Mouse (Mus musculus): ENCODE results near the gene Ndst2. TPM values are rescaled to one million over a fixed set of nuclear protein-coding genes. Genes with fewer than 3 reads are reported as not detected.

The Ndst2 gene
- polyA plus RNA-seq, 1 experiment from 2014 or later, result 24.3 TPM

DNA sequence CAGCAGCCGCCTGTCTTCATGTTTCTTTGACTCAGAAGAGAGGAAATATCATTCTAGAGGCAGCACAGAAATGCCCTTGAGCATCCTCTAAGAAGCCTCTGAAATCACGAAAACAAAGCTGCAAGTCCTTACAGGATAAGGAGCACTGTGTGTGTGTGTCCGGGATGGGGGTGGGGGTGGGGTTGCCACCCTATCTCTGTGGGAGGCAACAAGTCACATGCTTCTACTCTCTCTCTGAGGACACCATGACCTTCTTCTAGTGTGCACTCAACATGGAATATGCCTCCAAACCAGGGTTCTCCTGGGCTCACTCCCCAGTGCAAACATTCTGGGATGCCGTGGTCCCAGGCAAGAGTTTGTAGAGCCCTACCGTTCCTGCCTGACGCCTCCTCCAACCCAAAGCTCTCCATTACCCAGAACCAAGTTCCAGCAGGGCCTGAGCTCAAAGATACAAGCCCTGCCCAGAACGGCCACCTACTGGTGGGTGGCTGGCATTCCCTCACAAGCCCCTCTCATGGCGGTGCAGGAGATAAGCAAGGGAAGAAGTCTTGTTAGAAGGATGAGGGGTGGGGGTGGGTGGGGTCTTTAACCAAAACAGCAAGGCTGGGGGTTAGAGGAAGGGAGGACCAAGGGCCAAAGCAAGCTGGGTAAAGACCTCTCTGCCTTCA lies 24.5 kb upstream of the Ndst2 start:
- peaks cover 99% of the 10 kb centered on the region for H3K36me3 ChIP-seq (replicated peaks)
- H3K9me3 ChIP-seq, result no peaks in the 10 kb centered on the region
- no peak overlapping the region for H3K4me3 ChIP-seq
- 81% methylated on average over 8 of the region's 8 CpGs for WGBS
- no peak overlapping the region for H3K27ac ChIP-seq
- DNase-seq (ENCODE audit: extremely low spot score, low spot score), result no peak
- no peaks in the 10 kb centered on the region for H3K27me3 ChIP-seq (ENCODE audit: poor library complexity, severe bottlenecking)
- no peaks in the 10 kb centered on the region for H3K4me1 ChIP-seq

DNA sequence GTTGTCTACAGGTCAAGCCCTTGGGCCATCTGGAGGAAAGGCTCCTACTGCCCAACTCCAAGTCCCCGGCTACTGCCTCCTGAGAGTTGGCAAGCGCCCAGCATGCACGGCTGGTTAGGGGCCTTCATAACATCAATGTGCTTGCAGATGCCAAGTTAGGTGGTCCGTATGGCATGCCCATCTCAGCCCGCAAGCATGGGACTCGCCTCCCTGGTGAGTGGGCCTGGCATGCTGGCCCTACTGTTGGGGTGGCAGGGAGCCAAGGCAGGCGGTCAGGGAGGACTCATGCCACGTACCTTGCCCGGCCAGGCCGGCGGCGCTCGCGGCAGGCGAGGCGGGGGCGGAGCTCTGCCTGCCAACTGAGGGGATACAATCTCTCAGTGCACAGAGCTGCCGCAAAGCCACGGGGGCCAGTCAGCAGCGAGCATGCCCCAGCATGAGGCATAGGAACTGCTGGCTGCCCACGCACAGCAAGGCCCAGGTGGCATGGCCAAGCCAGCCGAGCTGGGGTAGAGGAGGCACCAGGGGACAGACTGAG lies 23.1 kb upstream of the Ndst2 start:
- no peak overlapping the region for H3K27ac ChIP-seq
- H3K36me3 ChIP-seq (replicated peaks), result peaks cover 95% of the 10 kb centered on the region
- 96% methylated on average over 22 of the region's 22 CpGs for WGBS
- no peak overlapping the region for H3K4me3 ChIP-seq
- H3K4me1 ChIP-seq, result no peaks in the 10 kb centered on the region
- no peaks in the 10 kb centered on the region for H3K9me3 ChIP-seq
- no peak for DNase-seq (ENCODE audit: extremely low spot score, low spot score)
- no peaks in the 10 kb centered on the region for H3K27me3 ChIP-seq (ENCODE audit: poor library complexity, severe bottlenecking)

DNA sequence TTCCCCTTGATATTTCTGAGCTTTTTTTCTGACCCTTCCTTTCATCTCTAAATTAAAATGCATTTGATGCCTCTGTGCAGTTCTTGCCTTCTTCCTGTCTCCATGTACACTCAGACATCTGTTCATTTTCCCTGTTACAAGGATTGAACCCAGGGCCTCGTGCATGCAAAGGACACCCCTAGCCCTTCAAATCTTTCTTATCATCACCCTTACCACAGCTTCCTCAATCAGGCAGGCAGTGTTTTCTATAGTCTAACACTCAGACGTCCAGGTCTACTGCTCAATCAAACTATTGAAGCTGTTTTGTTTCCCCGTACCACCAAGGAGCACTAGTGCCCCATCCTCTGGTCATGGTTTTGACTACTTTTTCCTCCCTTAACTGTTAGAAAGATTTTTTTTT lies 19.4 kb upstream of the Ndst2 start:
- no peaks in the 10 kb centered on the region for H3K27me3 ChIP-seq (ENCODE audit: poor library complexity, severe bottlenecking)
- H3K4me3 ChIP-seq, result no peak overlapping the region
- WGBS, result 90% methylated on average over 3 of the region's 3 CpGs
- H3K4me1 ChIP-seq, result no peaks in the 10 kb centered on the region
- no peak overlapping the region for H3K27ac ChIP-seq
- H3K9me3 ChIP-seq, result no peaks in the 10 kb centered on the region
- no peak for DNase-seq (ENCODE audit: extremely low spot score, low spot score)
- peaks cover 60% of the 10 kb centered on the region for H3K36me3 ChIP-seq (replicated peaks)

DNA sequence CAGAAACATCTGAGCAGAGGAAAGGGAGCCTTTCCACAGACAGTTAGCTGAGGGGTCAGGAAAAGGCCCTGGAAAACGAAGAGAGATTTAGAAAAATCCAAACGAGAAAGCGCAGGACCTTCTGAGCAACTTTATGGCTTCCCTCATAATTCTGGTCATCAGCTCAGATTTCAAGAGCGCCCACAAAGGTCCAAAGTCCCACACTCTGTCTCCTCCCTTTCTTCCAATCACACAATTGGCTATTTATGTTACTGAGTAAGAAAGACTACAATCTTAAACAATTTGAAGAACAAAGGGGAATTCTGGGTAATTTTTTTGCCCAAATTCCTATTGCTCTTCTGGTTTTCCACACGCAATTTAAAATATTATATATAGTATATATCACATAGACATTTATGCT lies 16.1 kb upstream of the Ndst2 start:
- H3K27me3 ChIP-seq (ENCODE audit: poor library complexity, severe bottlenecking), result no peaks in the 10 kb centered on the region
- H3K27ac ChIP-seq, result no peak overlapping the region
- H3K36me3 ChIP-seq (replicated peaks), result peaks cover 49% of the 10 kb centered on the region
- no peaks in the 10 kb centered on the region for H3K9me3 ChIP-seq
- H3K4me3 ChIP-seq, result no peak overlapping the region
- 94% methylated on average over 5 of the region's 5 CpGs for whole genome bisulfite sequencing
- DNase-seq (ENCODE audit: extremely low spot score, low spot score), result no peak
- H3K4me1 ChIP-seq, result no peaks in the 10 kb centered on the region

DNA sequence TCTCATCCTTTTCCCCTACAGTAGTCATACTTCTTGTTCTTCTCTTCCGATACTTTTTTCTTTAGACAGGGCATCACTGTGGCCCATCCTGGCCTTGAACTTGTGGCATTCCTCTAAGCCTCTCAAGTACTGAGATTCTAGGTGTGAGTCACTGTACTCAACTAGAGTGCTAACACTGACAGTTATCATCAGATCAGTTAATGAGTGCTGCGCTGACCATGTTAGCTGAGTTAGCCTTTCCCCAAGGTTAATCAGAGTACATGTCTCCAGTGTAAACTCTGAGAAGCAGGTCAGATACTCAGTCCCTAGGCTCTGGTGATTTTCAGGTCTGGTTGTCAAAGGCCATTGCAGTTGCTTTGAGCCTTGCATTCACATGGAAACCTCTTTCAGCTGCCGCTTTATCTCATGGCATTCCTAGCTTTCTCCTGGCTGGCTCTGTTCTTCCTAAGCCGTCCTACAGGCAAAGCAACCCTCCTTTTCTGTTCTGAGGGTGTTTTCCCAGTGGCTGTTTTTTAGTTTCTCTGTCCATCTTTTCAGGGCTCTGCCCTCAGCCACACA lies 15.2 kb upstream of the Ndst2 start:
- DNase-seq (ENCODE audit: extremely low spot score, low spot score), result no peak
- 90% methylated on average over 4 of the region's 4 CpGs for WGBS
- Histone ChIP-seq H3K36me3 (replicated peaks) (peaks cover 49% of the 10 kb centered on the region), H3K4me1 (no peaks in the 10 kb centered on the region), H3K27me3 (ENCODE audit: poor library complexity, severe bottlenecking) (no peaks in the 10 kb centered on the region), H3K9me3 (no peaks in the 10 kb centered on the region), H3K27ac (no peak overlapping the region), H3K4me3 (no peak overlapping the region)

DNA sequence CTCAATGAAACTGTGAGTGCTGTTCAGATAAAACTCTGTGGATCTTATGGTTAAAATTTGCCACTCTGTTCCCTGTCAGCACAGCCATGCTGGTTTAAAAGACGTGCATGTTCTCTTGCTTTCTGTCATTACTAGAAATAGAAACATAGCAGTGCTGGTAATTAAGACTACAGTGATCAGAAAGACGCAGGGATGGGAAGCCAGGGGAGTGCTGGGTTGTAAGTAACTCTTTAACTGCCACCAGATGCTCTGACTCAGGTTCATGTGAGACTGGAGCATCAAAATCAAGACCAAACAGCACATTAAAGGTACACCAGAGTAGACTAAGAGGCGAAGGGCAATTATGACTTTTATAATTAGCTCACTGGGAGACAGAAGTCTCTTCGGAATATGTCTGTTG lies 14.0 kb upstream of the Ndst2 start:
- no peak for DNase-seq (ENCODE audit: extremely low spot score, low spot score)
- H3K9me3 ChIP-seq, result no peaks in the 10 kb centered on the region
- 78% methylated on average over 4 of the region's 4 CpGs for WGBS
- H3K27me3 ChIP-seq (ENCODE audit: poor library complexity, severe bottlenecking), result no peaks in the 10 kb centered on the region
- H3K36me3 ChIP-seq (replicated peaks), result peaks cover 49% of the 10 kb centered on the region
- no peak overlapping the region for H3K4me3 ChIP-seq
- no peaks in the 10 kb centered on the region for H3K4me1 ChIP-seq
- no peak overlapping the region for H3K27ac ChIP-seq

DNA sequence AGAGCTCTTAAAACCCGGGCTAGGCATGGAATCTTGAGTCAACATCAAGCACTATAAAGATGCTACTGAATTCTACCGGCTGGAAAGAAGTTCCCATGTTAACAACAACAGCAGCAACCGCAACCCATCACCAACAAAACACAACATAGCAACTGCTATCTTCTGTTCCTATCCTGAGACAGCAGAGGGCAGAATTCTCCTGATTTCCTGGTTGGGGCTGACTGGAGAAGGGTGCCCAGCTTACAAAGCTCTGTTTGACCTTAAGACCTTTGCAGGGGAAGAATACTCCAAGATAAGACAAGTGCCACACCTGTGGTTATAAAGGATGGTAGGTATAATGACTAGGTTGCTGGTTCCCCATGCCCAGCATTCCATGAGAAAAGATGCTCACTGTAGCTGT lies 12.6 kb upstream of the Ndst2 start:
- Histone ChIP-seq H3K36me3 (replicated peaks) (peaks cover 53% of the 10 kb centered on the region), H3K4me3 (no peak overlapping the region), H3K27me3 (ENCODE audit: poor library complexity, severe bottlenecking) (no peaks in the 10 kb centered on the region), H3K4me1 (no peaks in the 10 kb centered on the region), H3K9me3 (no peaks in the 10 kb centered on the region), H3K27ac (no peak overlapping the region)
- 87% methylated on average over 3 of the region's 3 CpGs for WGBS
- no peak for DNase-seq (ENCODE audit: extremely low spot score, low spot score)

DNA sequence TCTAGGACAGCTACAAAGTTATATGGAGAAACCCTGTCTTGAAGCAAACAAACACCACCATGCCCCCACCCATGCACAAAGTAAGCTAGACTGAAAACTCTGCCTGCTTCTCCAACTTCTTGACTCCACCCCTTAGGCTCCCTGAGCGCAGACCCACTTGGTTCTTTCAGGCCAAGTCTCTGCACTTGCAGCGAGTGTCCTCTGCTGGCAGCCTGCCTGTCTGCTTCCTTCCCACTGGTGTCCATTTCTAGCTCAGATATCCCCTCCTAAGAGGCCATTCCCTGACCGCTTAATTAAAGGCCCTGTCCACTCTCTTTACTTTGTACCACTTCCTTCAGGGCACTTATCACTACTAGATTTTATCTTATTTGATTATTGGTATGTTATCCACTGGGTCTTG lies 9.3 kb upstream of the Ndst2 start:
- 92% methylated on average over 3 of the region's 3 CpGs for WGBS
- DNase-seq (ENCODE audit: extremely low spot score, low spot score), result no peak
- peaks cover 87% of the 10 kb centered on the region for H3K36me3 ChIP-seq (replicated peaks)
- H3K9me3 ChIP-seq, result no peaks in the 10 kb centered on the region
- H3K27me3 ChIP-seq (ENCODE audit: poor library complexity, severe bottlenecking), result no peaks in the 10 kb centered on the region
- no peak overlapping the region for H3K27ac ChIP-seq
- H3K4me3 ChIP-seq, result no peak overlapping the region
- H3K4me1 ChIP-seq, result peaks cover 11% of the 10 kb centered on the region

DNA sequence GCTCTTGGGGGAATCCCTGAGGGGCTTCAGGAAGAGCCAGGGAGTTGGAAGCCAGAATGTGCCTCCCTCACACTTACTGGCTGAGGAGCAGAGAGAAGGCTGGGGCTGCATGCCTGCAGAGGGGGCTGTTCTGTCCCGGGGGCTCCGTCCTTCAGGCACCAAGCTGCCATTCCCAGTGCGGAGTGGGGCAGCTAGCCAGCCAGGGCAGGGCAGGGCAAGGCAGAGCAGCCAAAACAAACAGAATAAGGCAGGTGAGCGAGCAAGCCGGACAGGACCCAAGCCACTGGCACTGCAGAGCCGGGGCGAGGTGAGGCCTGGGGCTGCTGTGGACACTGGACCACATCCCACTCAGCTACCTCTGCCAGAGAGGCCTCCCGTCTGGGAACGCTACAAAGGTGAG lies 6.9 kb upstream of the Ndst2 start:
- peaks cover 14% of the 10 kb centered on the region for H3K4me1 ChIP-seq
- H3K36me3 ChIP-seq (replicated peaks), result peaks cover 93% of the 10 kb centered on the region
- 94% methylated on average over 9 of the region's 9 CpGs for WGBS
- H3K4me3 ChIP-seq, result no peak overlapping the region
- 0 out of 2 replicates have a peak overlapping the region, but pooled peaks have one; percentile 2 for H3K27ac ChIP-seq
- no peaks in the 10 kb centered on the region for H3K27me3 ChIP-seq (ENCODE audit: poor library complexity, severe bottlenecking)
- H3K9me3 ChIP-seq, result no peaks in the 10 kb centered on the region
- DNase-seq (ENCODE audit: extremely low spot score, low spot score), result no peak

DNA sequence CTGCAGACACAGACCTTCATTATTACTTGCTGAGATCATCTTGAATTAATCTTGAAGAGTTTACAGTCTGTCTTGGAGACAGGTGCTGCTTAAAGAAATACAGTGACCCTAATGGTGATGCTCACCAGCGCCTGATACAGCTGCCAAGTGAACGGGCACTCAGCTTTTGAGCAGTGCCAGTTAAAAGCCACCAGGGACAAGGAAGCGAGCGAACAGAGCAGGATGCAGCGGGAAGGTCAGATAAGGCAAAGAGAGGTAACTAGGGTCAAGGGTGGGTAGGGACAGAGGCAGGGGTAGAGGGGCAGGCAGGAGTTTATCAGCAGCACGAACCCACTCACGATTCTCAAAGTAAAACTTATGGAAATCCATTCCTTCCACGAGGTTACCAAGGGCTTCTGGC lies 4.1 kb upstream of the Ndst2 start:
- H3K4me3 ChIP-seq, result no peak overlapping the region
- DNase-seq (ENCODE audit: extremely low spot score, low spot score), result no peak
- H3K9me3 ChIP-seq, result no peaks in the 10 kb centered on the region
- H3K27ac ChIP-seq, result no peak overlapping the region
- peaks cover 33% of the 10 kb centered on the region for H3K4me1 ChIP-seq
- peaks cover 78% of the 10 kb centered on the region for H3K36me3 ChIP-seq (replicated peaks)
- no peaks in the 10 kb centered on the region for H3K27me3 ChIP-seq (ENCODE audit: poor library complexity, severe bottlenecking)
- WGBS, result 91% methylated on average over 8 of the region's 8 CpGs

DNA sequence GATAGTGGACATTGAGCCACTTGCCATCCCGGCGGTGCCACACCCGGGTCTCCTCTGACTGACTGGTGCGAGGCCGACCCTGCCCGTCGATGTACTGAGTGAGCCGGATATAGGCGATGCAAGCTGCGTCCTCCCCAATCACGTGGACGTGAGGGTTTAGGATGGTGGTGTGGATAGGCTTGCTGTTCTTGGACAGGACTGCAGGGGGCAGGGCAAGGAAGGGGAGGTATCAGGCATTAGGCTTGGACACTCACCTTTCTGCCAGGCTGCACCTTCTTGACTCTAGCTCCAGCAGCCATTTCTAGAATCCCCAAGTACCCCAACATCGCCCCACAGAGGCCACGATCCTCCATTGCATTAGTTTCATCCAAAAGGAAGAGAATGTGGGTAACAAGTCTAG lies 2.9 kb upstream of the Ndst2 start:
- Histone ChIP-seq H3K27me3 (ENCODE audit: poor library complexity, severe bottlenecking) (no peaks in the 10 kb centered on the region), H3K27ac (no peak overlapping the region), H3K9me3 (no peaks in the 10 kb centered on the region), H3K4me3 (no peak overlapping the region), H3K36me3 (replicated peaks) (peaks cover 76% of the 10 kb centered on the region), H3K4me1 (peaks cover 39% of the 10 kb centered on the region)
- WGBS, result 47% methylated on average over 14 of the region's 14 CpGs
- peak; percentile 35 for DNase-seq (ENCODE audit: extremely low spot score, low spot score)

DNA sequence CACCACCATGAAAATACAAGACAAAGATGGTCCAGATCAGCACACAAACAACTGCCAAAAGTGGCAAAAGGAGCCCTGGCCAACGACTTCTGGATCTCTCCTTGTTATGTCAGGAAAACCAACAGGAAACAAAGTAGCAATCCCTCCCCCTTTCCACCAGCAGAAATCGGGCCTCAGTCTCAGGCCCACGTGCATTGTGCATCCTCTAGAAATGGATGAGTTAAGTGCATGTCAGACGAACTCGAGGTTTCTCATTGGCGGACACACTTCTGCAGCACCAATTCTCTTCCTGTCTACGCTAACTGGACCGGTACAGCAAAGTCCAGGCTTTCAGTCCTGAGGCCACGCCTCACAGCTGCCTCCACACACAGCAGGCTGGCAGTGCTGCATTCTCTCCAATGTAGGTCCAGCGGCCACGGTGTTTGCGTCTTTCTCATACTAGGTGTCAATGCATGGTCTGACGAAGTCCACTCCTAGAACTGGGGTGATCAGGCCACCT lies 1.6 kb upstream of the Ndst2 start:
- Histone ChIP-seq H3K36me3 (replicated peaks) (peaks cover 75% of the 10 kb centered on the region), H3K4me3 (no peak overlapping the region), H3K27me3 (ENCODE audit: poor library complexity, severe bottlenecking) (no peaks in the 10 kb centered on the region), H3K4me1 (peaks cover 39% of the 10 kb centered on the region), H3K9me3 (no peaks in the 10 kb centered on the region), H3K27ac (no peak overlapping the region)
- DNase-seq (ENCODE audit: extremely low spot score, low spot score), result no peak
- 89% methylated on average over 13 of the region's 13 CpGs for WGBS

DNA sequence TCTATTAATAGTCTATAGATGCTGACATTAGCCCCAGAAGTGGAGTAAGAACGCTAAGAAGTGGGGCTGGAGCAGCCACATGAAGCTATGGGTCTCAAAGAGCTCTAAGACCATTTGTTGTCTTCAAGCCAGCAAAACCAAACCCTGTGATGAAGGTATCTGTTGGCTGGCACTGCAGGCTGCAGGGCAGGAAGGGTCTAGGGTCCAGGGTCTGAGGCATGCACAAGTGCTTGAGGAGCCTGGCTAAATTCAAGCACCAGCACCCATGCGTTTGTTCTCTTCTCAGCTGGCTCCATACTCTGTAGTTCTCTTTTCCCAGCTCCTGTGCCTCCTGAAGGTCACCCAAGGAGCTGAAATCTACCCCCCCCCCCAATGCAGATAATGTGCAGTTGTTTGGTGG lies 690 bp upstream of the Ndst2 start:
- no peak overlapping the region for H3K4me3 ChIP-seq
- DNase-seq (ENCODE audit: extremely low spot score, low spot score), result no peak
- no peaks in the 10 kb centered on the region for H3K27me3 ChIP-seq (ENCODE audit: poor library complexity, severe bottlenecking)
- H3K36me3 ChIP-seq (replicated peaks), result peaks cover 74% of the 10 kb centered on the region
- peaks cover 36% of the 10 kb centered on the region for H3K4me1 ChIP-seq
- WGBS, result 78% methylated on average over 2 of the region's 2 CpGs
- H3K27ac ChIP-seq, result peak overlapping the region; percentile 94
- no peaks in the 10 kb centered on the region for H3K9me3 ChIP-seq

Measured in forebrain, embryonic 10.5 days (tissue).